Mouse (Mus musculus): Measurements from ENCODE around the gene Pigl.
"Not testable (repeated sequence)": the region's sequence is repeated elsewhere in the genome, so short reads cannot be mapped to it uniquely, and the experiment has no call there.

Gene Pigl

GRCm38 (mm10) chr11:62458276-62458724, at the start of gene Pigl, which contains the start of gene Ncor1:
Gene Pigl, plus strand, starts transcription at chr11:62458460.
Gene Ncor1, minus strand, starts transcription at chr11:62458541.
- in situ Hi-C loops (cut with MboI, MseI): loop anchor here (10.0 kb wide), 2 partner anchors 63 to 107 kb away; no protein-coding TSS in a partner anchor

GRCm38 (mm10) chr11:62408848-62409247, 49.4 kb upstream of the Pigl start:
- in situ Hi-C loops (cut with MboI, MseI): no loop called here

- in situ Hi-C loops (cut with MboI, MseI): no loop called here
These were observed 48.6 kb upstream of the Pigl start for GRCm38 (mm10) chr11:62409611-62410010.

DNA sequence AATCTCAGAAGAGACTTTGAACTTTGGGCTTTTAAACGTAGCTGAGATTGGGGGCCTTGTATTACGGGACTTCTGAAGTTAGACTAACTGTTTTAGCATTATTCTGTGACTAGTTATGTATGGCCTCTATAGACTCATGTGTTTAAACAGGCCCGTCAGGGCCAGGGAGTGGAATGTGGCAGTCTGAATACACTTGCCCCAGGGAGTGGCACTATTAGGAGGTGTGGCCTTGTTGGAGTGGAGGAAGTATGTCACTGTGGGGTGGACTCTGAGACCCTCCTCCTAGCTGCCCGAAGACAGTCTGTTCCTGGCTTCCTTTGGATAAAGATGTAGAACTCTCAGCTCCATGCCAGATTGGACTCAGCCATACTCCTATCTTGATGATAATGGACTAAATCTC, 43.2 kb upstream of the Pigl start:
- in situ Hi-C loops (cut with MboI, MseI): no loop called here

DNA sequence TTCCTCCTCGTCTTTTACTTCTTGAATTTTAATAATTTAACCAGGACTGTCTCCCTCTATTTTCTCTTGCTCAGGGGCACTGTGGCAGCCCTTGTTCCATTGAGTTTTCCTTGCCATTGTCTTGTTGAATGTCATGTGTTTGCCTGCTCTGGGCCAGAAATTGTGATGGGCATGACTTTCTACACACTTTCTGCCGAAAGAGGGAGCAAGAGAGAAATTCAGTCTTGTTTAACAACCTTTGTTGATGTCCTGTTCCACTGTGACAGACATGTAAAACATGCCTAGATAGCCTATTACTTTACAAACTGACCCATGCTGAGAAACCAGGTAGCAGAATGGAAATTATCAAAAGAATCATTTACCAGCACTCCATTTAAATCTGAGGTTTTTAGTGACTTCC, 33.7 kb upstream of the Pigl start:
- in situ Hi-C loops (cut with MboI, MseI): no loop called here

GRCm38 (mm10) chr11:62426266-62426665, 32.0 kb upstream of the Pigl start:
- in situ Hi-C loops (cut with MboI, MseI): no loop called here

GRCm38 (mm10) chr11:62427105-62427504, 31.2 kb upstream of the Pigl start:
- in situ Hi-C loops (cut with MboI, MseI): no loop called here

GRCm38 (mm10) chr11:62432211-62432610, 26.0 kb upstream of the Pigl start:
- in situ Hi-C loops (cut with MboI, MseI): no loop called here

- in situ Hi-C loops (cut with MboI, MseI): no loop called here
These were observed 17.5 kb upstream of the Pigl start for GRCm38 (mm10) chr11:62440670-62441315.

GRCm38 (mm10) chr11:62445799-62446198, 12.5 kb upstream of the Pigl start:
- in situ Hi-C loops (cut with MboI, MseI): no loop called here

- in situ Hi-C loops (cut with MboI, MseI): no loop called here
These were observed 9.3 kb upstream of the Pigl start for GRCm38 (mm10) chr11:62448971-62449370.

GRCm38 (mm10) chr11:62455193-62455592, 3.1 kb upstream of the Pigl start:
- in situ Hi-C loops (cut with MboI, MseI): loop anchor here (10.0 kb wide), 2 partner anchors 60 to 110 kb away; no protein-coding TSS in a partner anchor

- in situ Hi-C loops (cut with MboI, MseI): loop anchor here (10.0 kb wide), 2 partner anchors 61 to 109 kb away; no protein-coding TSS in a partner anchor
These were observed 2.2 kb upstream of the Pigl start for GRCm38 (mm10) chr11:62456021-62456482.

DNA sequence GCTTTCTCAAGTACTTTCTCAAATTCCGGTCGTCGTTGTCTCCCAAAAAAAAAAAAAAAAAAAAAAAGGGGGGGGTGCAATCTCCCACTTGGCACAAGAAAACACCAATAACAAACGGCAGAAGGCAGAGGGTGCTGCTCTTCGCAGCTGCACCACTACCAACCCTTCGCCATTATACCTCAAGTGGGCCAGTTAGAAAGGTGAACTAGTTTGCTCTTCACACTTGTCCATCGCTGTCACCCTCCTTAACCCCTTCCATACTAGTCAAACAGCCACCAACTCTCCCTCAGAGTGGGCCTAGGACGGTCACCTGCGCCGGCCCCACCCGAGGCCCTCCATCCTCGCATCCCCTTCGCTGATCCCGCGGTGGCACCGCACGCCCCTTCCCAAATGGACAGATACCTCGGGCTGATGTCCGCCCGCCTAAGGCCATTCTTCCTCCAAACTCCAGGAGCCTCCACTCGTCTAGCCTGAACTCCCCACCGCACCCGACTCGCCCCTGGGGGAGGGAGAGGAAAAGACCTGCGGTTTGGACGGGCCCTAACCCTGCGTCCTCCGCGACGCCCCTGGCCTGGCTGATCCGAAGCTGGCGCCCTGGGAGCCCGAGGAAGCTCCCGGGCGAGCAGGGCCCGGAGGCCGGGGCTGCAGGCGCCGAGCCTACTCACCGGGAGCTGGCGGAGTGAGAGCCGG, 1.6 kb upstream of the Pigl start:
- in situ Hi-C loops (cut with MboI, MseI): loop anchor here (10.0 kb wide), 2 partner anchors 62 to 108 kb away; no protein-coding TSS in a partner anchor

DNA sequence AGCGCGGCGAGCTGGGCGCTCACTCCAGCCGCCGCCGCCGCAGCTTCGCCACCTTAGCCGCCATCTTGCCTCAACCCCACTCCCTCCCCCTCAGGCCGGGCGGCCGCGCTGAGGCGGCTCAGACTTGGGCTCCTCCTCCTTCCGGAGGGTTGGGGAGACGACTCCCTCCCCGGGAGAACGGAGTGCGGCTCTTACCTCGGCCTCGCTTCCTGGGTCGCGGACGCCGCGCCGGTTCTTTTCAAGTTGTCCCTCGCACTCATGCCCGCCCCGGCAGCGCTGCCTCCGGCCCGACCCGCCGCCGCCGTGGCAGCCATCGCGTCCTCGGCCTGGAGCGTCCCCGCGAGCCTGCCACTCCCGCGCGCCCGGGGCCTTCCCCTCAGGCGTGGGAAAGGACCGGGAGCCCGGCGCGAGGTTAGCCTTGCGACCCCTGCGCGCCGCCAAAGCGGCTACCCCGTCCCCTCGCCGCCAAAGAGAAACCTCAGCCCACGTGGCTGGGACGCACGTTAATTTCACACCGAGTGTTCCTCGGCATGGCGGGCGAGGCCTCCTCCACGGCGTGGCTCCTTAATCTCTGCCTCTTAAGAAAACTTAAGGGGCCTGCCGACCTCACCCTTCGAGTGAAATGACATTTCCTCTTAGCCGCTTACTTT, 894 bp upstream of the Pigl start:
- in situ Hi-C loops (cut with MboI, MseI): loop anchor here (10.0 kb wide), 2 partner anchors 63 to 107 kb away; no protein-coding TSS in a partner anchor

GRCm38 (mm10) chr11:62457891-62458270, 379 bp upstream of the Pigl start:
- in situ Hi-C loops (cut with MboI, MseI): loop anchor here (10.0 kb wide), 2 partner anchors 63 to 107 kb away; no protein-coding TSS in a partner anchor

- in situ Hi-C loops (cut with MboI, MseI): loop anchor here (10.0 kb wide), 2 partner anchors 64 to 106 kb away; no protein-coding TSS in a partner anchor
These were observed 520 bp downstream of the Pigl start for GRCm38 (mm10) chr11:62458780-62459179.

DNA sequence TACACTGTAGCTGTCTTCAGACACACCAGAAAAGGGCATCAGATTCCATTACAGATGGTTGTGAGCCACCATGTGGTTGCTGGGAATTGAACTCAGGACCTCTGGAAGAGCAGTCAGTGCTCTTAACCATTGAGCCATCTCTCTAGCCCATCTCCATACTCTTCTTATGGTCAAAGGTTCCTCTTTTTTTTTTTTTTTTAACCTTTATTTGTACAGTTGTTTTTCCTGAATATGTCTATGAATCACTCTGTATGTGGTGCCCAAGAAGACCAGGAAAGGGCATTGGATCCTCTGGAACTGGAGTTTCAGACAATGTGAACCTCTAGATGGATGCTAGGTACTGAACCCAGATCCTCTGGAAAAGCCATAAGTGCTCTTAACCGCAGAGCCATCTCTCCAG, 4.3 kb downstream of the Pigl start:
- in situ Hi-C loops (cut with MboI, MseI): not testable (repeated sequence)

GRCm38 (mm10) chr11:62463225-62463915, 5.1 kb downstream of the Pigl start:
- in situ Hi-C loops (cut with MboI, MseI): no loop called here

DNA sequence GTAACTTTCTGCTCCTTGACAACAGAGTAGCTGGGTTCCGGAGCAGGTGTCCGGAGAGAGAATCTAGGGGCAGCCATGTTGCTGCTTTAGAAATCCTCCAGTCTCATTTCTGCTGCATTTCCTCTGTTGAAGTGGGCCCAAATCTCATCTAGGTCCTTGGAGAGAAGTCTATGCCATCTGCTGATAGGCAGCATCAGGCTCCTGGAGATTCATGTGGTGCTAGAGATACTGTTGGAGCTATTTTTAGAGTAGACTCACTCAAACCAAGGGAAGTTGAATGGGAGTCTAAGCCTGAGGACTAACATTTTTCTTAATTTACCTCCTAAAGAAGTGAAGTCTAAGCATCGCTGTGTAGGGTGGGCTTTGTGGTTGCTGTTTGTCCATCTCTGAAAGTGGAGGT, 6.4 kb downstream of the Pigl start:
- in situ Hi-C loops (cut with MboI, MseI): no loop called here

DNA sequence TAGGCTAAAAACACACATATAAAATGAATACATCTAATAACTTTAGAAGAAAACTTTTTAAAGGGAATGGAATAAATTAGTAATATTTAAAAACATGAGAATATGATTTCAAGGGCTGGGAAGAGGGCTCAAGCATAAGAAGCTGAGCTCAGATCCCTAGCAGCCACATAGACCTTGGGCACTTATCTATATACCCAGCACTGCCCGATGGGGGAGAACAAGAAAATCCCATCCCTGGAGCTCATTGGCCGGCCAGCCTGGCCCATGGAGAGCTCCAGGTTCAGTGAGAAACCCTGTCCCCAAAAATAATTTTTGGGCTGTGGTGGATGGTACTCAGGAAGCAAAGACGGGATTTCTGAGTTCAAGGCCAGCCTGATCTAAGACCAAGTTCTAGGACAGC, 7.6 kb downstream of the Pigl start:
- in situ Hi-C loops (cut with MboI, MseI): no loop called here
